Mouse (Mus musculus): ENCODE measurements around the gene Prkcb. TPM values are rescaled to one million over a fixed set of nuclear protein-coding genes. Genes with fewer than 3 reads are reported as not detected.

The Prkcb gene
- polyA plus RNA-seq, 1 experiment, result 2.3 TPM

GRCm38 (mm10) chr7:122300538-122300937 lies 12.0 kb downstream of the Prkcb start:
- Histone ChIP-seq H3K27ac (ENCODE audit: insufficient read depth, low read length) (no peak overlapping the region), H3K4me1 (ENCODE audit: control insufficient read depth, insufficient read depth, low read length) (no peaks in the 10 kb centered on the region), H3K9ac (ENCODE audit: low read depth, poor library complexity, severe bottlenecking) (no peak overlapping the region), H3K27me3 (ENCODE audit: control insufficient read depth, insufficient read depth, low read length, poor library complexity, severe bottlenecking) (no peaks in the 10 kb centered on the region), H3K36me3 (ENCODE audit: control insufficient read depth, insufficient read depth, low read length, poor library complexity, severe bottlenecking) (no peaks in the 10 kb centered on the region), H3K9me3 (replicated peaks; ENCODE audit: control insufficient read depth, insufficient read depth, low read length, poor library complexity, severe bottlenecking) (no peaks in the 10 kb centered on the region; the same call in 1 of the 2 replicates), H3K4me3 (ENCODE audit: low read depth, low read length) (no peak overlapping the region)
- TF ChIP-seq CTCF (IDR thresholded peaks at IDR 0.05; ENCODE audit: low read depth, low read length), result no peak

GRCm38 (mm10) chr7:122302538-122302937 lies 14.0 kb downstream of the Prkcb start:
- Histone ChIP-seq H3K27me3 (ENCODE audit: control insufficient read depth, insufficient read depth, low read length, poor library complexity, severe bottlenecking) (no peaks in the 10 kb centered on the region), H3K4me3 (ENCODE audit: low read depth, low read length) (no peak overlapping the region), H3K27ac (ENCODE audit: insufficient read depth, low read length) (no peak overlapping the region), H3K36me3 (ENCODE audit: control insufficient read depth, insufficient read depth, low read length, poor library complexity, severe bottlenecking) (no peaks in the 10 kb centered on the region), H3K9me3 (replicated peaks; ENCODE audit: control insufficient read depth, insufficient read depth, low read length, poor library complexity, severe bottlenecking) (no peaks in the 10 kb centered on the region; the same call in 1 of the 2 replicates), H3K4me1 (ENCODE audit: control insufficient read depth, insufficient read depth, low read length) (no peaks in the 10 kb centered on the region), H3K9ac (ENCODE audit: low read depth, poor library complexity, severe bottlenecking) (no peak overlapping the region)
- TF ChIP-seq POLR2A (IDR thresholded peaks at IDR 0.05; ENCODE audit: insufficient read depth, low read length) (no peak), EP300 (IDR thresholded peaks at IDR 0.05; ENCODE audit: insufficient read depth, low read depth, low read length) (no peak), CTCF (IDR thresholded peaks at IDR 0.05; ENCODE audit: low read depth, low read length) (no peak)

DNA sequence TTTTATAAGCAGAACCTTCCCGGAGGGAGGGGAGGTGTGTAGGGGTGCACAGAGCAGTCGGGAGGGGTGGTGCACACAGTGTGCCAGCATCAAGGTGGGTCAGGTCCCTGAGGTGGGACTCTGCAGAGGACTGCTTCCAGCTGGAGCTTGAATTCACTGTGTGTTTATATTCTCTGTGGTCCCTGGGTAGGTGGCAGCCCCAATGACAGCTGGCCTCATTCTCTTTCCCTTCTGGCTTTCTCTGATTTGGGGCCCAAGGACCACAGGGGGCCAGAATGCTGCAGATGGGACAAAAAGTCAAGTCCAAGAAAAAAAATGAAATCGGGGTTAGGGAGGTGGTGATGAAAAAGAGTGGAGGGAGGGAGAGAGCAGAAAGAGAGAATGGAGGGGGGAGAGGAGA lies 15.4 kb downstream of the Prkcb start:
- Histone ChIP-seq H3K36me3 (ENCODE audit: control insufficient read depth, insufficient read depth, low read length, poor library complexity, severe bottlenecking) (no peaks in the 10 kb centered on the region), H3K9ac (ENCODE audit: low read depth, poor library complexity, severe bottlenecking) (no peak overlapping the region), H3K27me3 (ENCODE audit: control insufficient read depth, insufficient read depth, low read length, poor library complexity, severe bottlenecking) (no peaks in the 10 kb centered on the region), H3K9me3 (replicated peaks; ENCODE audit: control insufficient read depth, insufficient read depth, low read length, poor library complexity, severe bottlenecking) (no peaks in the 10 kb centered on the region; the same call in 1 of the 2 replicates), H3K27ac (ENCODE audit: insufficient read depth, low read length) (no peak overlapping the region), H3K4me1 (ENCODE audit: control insufficient read depth, insufficient read depth, low read length) (no peaks in the 10 kb centered on the region), H3K4me3 (ENCODE audit: low read depth, low read length) (no peak overlapping the region)
- no peak for TF ChIP-seq EP300 (IDR thresholded peaks at IDR 0.05; ENCODE audit: insufficient read depth, low read depth, low read length)
- TF ChIP-seq CTCF (IDR thresholded peaks at IDR 0.05; ENCODE audit: low read depth, low read length), result no peak
- TF ChIP-seq POLR2A (IDR thresholded peaks at IDR 0.05; ENCODE audit: insufficient read depth, low read length), result no peak

DNA sequence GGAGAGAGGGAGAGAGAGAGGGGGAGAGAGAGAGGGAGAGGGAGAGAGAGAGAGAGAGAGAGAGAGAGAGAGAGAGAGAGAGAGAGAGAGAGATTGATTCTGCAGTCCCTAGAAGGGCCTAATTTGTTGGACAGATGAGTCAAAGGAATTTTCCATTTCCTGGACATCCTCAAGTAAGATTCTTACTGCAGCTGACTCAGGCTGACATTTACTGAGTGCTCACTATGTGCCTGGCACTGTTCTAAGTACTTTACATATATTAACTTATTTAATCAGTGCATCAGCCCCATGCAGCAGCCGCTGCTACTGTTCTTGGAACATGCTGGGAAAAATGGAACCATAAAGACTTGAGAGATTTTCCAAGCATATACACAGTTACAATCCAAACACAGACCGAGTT lies 16.0 kb downstream of the Prkcb start:
- H3K9ac ChIP-seq (ENCODE audit: low read depth, poor library complexity, severe bottlenecking), result no peak overlapping the region
- no peaks in the 10 kb centered on the region; the same call in 1 of the 2 replicates for H3K9me3 ChIP-seq (replicated peaks; ENCODE audit: control insufficient read depth, insufficient read depth, low read length, poor library complexity, severe bottlenecking)
- TF ChIP-seq CTCF (IDR thresholded peaks at IDR 0.05; ENCODE audit: low read depth, low read length) (no peak), POLR2A (IDR thresholded peaks at IDR 0.05; ENCODE audit: insufficient read depth, low read length) (no peak), EP300 (IDR thresholded peaks at IDR 0.05; ENCODE audit: insufficient read depth, low read depth, low read length) (no peak)
- no peaks in the 10 kb centered on the region for H3K4me1 ChIP-seq (ENCODE audit: control insufficient read depth, insufficient read depth, low read length)
- no peak overlapping the region for H3K4me3 ChIP-seq (ENCODE audit: low read depth, low read length)
- no peaks in the 10 kb centered on the region for H3K27me3 ChIP-seq (ENCODE audit: control insufficient read depth, insufficient read depth, low read length, poor library complexity, severe bottlenecking)
- no peaks in the 10 kb centered on the region for H3K36me3 ChIP-seq (ENCODE audit: control insufficient read depth, insufficient read depth, low read length, poor library complexity, severe bottlenecking)
- no peak overlapping the region for H3K27ac ChIP-seq (ENCODE audit: insufficient read depth, low read length)

GRCm38 (mm10) chr7:122307241-122307640 lies 18.7 kb downstream of the Prkcb start:
- no peak overlapping the region for H3K4me3 ChIP-seq (ENCODE audit: low read depth, low read length)

DNA sequence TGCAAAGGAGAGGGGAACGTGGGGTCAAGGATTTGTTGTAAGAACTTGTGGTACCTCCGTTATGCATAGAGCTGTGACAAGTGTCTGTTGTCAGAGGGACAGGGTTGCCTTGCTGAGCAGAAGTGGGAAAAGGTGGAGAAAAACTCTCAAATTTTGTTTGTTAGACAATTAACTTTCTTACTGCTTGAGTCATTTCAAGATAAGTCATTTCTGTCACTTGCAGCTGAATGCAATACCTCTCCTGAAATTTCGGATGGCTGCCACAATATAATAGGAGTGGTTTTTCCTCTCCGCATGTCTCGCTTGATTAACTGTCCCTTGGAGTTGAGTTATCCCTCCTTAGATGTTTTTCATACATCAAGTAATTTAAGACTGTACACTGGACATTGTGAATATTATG lies 20.1 kb downstream of the Prkcb start:
- Histone ChIP-seq H3K36me3 (ENCODE audit: control insufficient read depth, insufficient read depth, low read length, poor library complexity, severe bottlenecking) (no peaks in the 10 kb centered on the region), H3K4me3 (ENCODE audit: low read depth, low read length) (no peak overlapping the region), H3K4me1 (ENCODE audit: control insufficient read depth, insufficient read depth, low read length) (no peaks in the 10 kb centered on the region), H3K27me3 (ENCODE audit: control insufficient read depth, insufficient read depth, low read length, poor library complexity, severe bottlenecking) (peaks cover 2% of the 10 kb centered on the region; the same call in 1 of the 2 replicates), H3K9me3 (replicated peaks; ENCODE audit: control insufficient read depth, insufficient read depth, low read length, poor library complexity, severe bottlenecking) (no peaks in the 10 kb centered on the region), H3K27ac (ENCODE audit: insufficient read depth, low read length) (no peak overlapping the region), H3K9ac (ENCODE audit: low read depth, poor library complexity, severe bottlenecking) (no peak overlapping the region)
- TF ChIP-seq CTCF (IDR thresholded peaks at IDR 0.05; ENCODE audit: low read depth, low read length) (no peak), EP300 (IDR thresholded peaks at IDR 0.05; ENCODE audit: insufficient read depth, low read depth, low read length) (no peak), POLR2A (IDR thresholded peaks at IDR 0.05; ENCODE audit: insufficient read depth, low read length) (no peak)

More at GRCm38 (mm10) chr7:122307241-122307640, 18.7 kb downstream of the Prkcb start:
- Histone ChIP-seq H3K27me3 (ENCODE audit: control insufficient read depth, insufficient read depth, low read length, poor library complexity, severe bottlenecking) (peaks cover 2% of the 10 kb centered on the region; the same call in 1 of the 2 replicates), H3K9me3 (replicated peaks; ENCODE audit: control insufficient read depth, insufficient read depth, low read length, poor library complexity, severe bottlenecking) (no peaks in the 10 kb centered on the region), H3K4me1 (ENCODE audit: control insufficient read depth, insufficient read depth, low read length) (no peaks in the 10 kb centered on the region), H3K27ac (ENCODE audit: insufficient read depth, low read length) (no peak overlapping the region), H3K36me3 (ENCODE audit: control insufficient read depth, insufficient read depth, low read length, poor library complexity, severe bottlenecking) (no peaks in the 10 kb centered on the region), H3K9ac (ENCODE audit: low read depth, poor library complexity, severe bottlenecking) (no peak overlapping the region)
- TF ChIP-seq CTCF (IDR thresholded peaks at IDR 0.05; ENCODE audit: low read depth, low read length) (no peak), POLR2A (IDR thresholded peaks at IDR 0.05; ENCODE audit: insufficient read depth, low read length) (no peak), EP300 (IDR thresholded peaks at IDR 0.05; ENCODE audit: insufficient read depth, low read depth, low read length) (no peak)
